Mouse (Mus musculus): Measurements from ENCODE around the gene Gm20696.
A peak's percentile ranks its signal among the peaks of the same experiment; 100 is the strongest.

Gm20696 gene

DNA sequence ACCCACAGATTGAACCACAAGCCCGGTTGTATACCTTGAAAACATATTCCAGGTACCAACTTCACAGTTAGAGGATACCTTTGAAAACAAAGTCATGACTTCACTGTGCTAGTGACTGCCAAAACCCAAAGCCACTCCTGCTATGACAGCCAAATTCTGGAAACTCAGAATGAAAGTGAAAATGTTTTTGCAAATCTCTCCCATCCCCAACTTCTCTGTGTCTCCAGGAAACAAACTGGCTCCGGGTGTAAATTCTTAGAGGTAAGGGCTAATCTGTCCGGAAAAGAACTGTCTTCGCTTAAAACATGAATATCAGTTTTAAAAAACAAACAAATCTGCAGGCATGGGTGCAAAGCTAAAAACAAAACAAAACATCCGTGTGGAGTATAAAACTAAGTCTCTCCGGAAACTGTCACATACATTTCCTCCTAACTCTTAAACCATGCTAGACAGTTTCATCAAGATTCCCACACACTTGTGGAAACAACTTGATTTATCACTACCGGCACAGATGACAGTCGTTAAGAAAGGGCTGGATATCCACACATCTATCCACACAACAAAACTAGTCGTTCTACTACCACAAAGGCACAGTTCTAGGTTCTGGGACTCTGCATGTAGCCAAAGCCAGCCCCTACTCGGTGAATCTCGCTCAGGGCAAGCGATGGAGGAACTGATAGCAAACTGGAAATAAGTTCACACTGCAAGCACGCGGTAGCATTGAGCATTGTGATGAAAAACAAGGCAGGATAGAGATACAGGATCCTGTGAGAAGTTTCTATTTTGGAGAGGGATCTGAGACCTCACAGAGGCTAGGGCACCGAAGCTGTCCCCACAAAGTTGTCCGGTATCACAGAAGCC, 910 bp downstream of the Gm20696 start:
- no peak for DNase-seq (ENCODE audit: low spot score)

- no peak for DNase-seq (ENCODE audit: low spot score)
These were observed 3.4 kb downstream of the Gm20696 start for GRCm38 (mm10) chr6:99663232-99663631.

DNA sequence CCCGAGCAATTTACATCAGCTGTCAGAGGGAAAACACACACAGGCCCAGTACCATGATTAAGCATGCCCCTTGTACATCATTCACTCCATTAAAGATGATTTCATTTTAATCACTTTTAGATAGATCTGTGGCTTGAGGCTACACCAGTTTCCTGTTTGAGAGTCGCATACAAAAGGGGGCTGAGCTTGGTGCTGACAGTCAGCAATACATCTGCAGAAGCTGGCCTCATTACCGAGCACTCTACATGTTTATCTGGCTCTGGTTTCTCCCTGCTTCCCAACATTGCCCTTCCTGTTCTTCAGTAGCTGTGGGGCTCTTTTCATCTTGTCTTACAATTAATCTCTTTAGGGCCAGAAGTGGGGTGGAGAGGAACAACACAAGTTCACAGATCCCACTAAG, 6.2 kb downstream of the Gm20696 start:
- no peak for DNase-seq (ENCODE audit: low spot score)

DNA sequence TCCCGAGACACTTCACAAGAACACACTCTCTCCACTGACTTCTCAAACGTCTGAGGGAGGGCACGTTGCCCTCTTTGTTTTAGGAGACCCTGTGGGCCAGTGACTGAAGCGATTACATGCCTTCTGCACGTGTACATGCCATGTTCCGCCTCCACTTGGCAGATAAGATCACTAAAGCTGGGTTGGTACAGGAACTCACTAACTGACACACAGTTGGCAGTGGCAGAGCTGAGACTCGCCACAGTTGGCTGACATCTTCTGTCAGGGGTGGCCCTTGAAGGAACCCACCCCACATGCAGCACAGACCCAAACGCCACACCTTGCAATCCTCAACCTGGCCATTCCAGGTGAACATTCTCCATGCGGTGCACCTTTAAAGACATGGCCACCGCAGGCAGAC, 8.0 kb downstream of the Gm20696 start:
- DNase-seq (ENCODE audit: low spot score) = no peak

DNA sequence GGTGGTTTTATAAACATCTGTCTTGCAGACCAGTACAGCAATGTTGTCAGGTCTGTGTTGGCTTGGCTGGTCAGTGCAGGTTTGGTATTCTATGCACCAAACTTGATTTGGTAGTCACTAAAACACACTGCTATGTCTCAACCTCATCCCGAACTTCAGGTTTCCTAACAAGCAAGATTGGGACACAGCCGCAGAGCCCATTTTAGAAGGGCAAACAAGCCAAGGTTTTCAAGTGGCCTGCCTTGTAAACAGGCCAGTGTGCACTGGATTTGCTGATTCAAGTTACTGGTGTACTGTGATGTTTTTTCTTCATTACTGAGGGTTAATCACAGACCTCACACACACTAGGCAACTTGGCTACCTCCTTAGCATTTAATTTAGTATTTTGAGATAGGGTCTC, 10.5 kb downstream of the Gm20696 start:
- no peak for DNase-seq (ENCODE audit: low spot score)

DNA sequence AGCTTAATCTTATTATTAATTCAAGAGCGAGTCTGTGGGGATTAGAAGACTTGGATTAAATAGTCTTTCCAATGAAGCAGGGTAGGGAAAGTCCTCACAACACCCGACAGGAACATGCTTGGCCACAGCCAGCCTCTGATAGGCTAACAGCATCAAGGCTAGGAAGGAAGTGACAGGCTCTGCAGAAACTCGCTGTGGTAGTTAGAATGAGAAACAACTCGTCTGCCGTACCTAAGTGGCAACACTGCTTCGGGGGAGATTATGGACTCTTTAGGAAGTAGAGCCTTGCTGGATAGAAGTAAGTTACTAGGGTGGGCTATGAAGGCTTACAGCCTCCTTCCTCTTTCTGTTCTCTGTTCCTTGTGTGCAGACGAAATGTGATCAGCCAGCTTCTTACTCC, 11.1 kb downstream of the Gm20696 start:
- no peak for DNase-seq (ENCODE audit: low spot score)

GRCm38 (mm10) chr6:99654343-99654742, 12.3 kb downstream of the Gm20696 start:
- no peak for DNase-seq (ENCODE audit: low spot score)

GRCm38 (mm10) chr6:99652341-99652740, 14.3 kb downstream of the Gm20696 start:
- DNase-seq (ENCODE audit: low spot score) = no peak

GRCm38 (mm10) chr6:99649307-99649706, 17.3 kb downstream of the Gm20696 start:
- no peak for DNase-seq (ENCODE audit: low spot score)

GRCm38 (mm10) chr6:99646344-99646743, 20.3 kb downstream of the Gm20696 start:
- no peak for DNase-seq (ENCODE audit: low spot score)

DNA sequence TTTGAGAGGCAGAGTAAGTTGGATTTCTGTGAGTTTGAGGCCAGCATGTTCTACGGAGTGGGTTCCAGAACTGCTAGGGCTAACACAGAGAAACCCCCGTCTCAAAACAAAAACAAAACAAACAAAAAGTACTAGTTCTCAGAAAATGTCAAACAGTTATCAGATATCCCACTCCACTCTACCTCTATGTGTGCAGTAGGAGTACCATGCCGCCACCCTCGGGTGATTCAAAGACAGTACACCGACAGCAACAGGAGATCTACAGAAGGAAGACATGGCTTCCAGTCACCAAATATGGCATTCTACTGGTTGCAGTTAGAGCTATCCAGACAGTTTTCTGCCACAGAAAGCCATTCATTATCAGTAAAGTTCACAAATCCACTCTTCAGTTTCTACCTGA, 21.7 kb downstream of the Gm20696 start:
- DNase-seq (ENCODE audit: low spot score) = no peak

GRCm38 (mm10) chr6:99644386-99644785, 22.2 kb downstream of the Gm20696 start:
- DNase-seq (ENCODE audit: low spot score) = no peak

GRCm38 (mm10) chr6:99643439-99644199, 23.0 kb downstream of the Gm20696 start:
- peak; percentile 38 for DNase-seq (ENCODE audit: low spot score)

- no peak for DNase-seq (ENCODE audit: low spot score)
These were observed 29.1 kb downstream of the Gm20696 start for GRCm38 (mm10) chr6:99637456-99637855.

DNA sequence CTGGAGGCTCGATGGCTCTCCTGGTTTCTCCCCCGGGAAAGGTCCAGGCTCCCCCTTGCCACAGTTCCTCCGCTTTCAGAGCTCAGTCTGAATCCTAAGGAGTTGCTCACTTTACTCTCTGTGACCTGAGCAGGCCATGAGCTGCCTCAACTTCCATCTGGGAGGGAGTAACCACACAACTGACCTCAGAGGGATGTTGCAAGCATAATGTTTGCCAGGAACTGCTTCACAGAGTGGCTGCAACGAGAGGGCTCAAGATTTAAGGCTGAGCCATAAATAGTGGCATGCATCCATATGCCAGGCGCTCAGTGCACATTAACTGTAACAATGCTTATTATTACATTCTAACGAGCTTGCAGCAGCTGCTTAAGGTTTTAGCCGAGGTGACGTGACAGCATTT, 29.8 kb downstream of the Gm20696 start:
- DNase-seq (ENCODE audit: low spot score) = no peak

DNA sequence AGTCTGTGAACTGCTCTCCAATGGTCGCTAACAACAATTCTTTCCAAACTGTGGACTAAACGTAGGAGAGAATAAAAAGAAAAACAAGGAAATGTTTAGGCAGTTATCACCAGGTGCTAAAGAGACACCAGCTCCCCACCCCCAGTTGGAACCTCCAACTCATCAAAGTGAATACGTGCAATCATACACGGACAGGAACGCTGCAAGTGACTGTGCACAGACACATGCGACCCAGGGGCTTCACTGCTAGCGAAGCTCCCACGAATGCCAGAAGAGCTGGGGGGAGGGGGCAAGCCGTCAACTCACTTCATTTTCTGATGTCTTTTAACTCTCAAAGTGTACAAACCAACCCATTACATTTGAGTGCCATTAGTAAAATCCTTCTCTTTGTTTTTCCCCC, 30.5 kb downstream of the Gm20696 start:
- no peak for DNase-seq (ENCODE audit: low spot score)

- DNase-seq (ENCODE audit: low spot score) = no peak
These were observed 34.2 kb downstream of the Gm20696 start for GRCm38 (mm10) chr6:99632121-99632980.

DNA sequence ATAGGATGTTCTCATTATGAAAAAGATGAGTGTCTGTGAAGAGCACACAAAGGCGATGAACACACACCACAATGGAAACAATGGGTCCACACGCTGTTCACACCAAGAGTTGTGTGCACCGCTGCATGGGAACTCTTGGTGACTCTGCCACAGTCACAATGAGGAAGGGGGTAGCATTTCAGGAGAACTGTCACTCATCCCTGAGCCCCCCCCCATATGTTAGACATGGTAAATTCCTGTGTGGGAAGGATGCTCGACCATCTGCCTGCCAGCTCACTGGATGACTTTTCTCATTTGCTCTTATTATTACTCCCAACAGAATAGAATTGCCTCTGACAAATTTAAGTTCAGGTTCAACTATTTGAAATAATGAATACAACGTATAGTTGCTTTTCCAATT, 35.0 kb downstream of the Gm20696 start:
- DNase-seq (ENCODE audit: low spot score) = no peak

- no peak for DNase-seq (ENCODE audit: low spot score)
These were observed 36.7 kb downstream of the Gm20696 start for GRCm38 (mm10) chr6:99629726-99630458.

DNA sequence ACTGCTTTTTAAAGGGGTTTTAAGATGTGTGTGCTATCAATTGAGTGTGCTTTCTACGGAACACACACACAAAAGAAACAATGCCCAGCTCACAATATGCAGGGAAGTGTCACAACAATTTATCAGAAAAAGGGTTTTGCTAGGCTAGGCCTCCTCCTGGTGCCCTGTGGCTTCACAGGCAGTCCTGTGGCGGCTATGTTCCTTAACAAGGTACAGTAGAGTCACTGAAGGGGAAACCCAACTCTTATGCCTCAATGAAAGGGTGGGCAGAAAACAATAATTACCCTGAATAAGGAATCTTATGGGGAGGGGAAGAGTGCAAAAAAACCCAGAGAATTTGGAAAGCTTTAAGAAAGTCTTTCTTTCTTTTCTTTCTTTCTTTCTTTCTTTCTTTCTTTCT, 40.2 kb downstream of the Gm20696 start:
- DNase-seq (ENCODE audit: low spot score) = no peak

GRCm38 (mm10) chr6:99625803-99626202, 40.8 kb downstream of the Gm20696 start:
- DNase-seq (ENCODE audit: low spot score) = no peak

DNA sequence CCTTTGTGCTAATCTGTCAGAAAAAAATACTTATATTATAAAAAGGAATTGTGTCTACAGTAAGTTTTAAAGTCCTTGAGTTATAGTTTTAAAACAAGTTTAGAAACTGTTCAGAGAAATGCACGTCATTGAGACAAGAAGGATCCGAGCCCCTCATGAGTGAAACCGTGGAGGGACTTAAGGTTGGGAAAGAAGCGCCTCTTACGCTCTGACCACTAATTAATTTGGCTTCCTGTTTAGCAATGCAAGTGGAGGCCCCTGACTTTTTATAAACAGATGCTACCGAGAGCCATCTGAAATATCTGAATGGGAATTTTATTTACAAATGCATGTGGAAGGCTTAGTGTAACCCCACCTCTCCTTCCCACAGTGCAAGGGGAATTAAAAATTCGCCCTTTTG, 41.3 kb downstream of the Gm20696 start:
- DNase-seq (ENCODE audit: low spot score) = no peak

Measured in ovary, postnatal 10 days (tissue).